7 mouse cellular contexts compared by ENCODE assay signal in genomic region chr14:9393271-9393771, GRCm38 (mm10).
A peak's percentile ranks its signal among the peaks of the same experiment; 100 is the strongest.
DNase-seq lines count a peak whose midpoint lies in the region; ATAC-seq and TF ChIP-seq lines count a peak whose summit lies in the region.

No protein-coding gene starts in this region.

- H3K4me2 ChIP-seq in hindbrain, postnatal 0 days (ENCODE audit: low read depth, low read length) = no peak overlapping the region
- no peak overlapping the region for H3K4me2 ChIP-seq in midbrain, embryonic 12.5 days (replicated peaks)

- H3K27ac ChIP-seq in hindbrain, postnatal 0 days = no peak overlapping the region
- H3K27ac ChIP-seq in midbrain, embryonic 12.5 days (replicated peaks) = no peak overlapping the region

- WGBS in hindbrain, postnatal 0 days = 21% methylated on average over 4 of the region's 4 CpGs
- 16% methylated on average over 4 of the region's 4 CpGs for WGBS in midbrain, embryonic 12.5 days

- peak; percentile 77 to 92 for DNase-seq in adrenal gland, adult (ENCODE audit: inconsistent age in 2 of 2, low spot score in 1 of 2)
- DNase-seq in cerebellum, postnatal 36 days = peak; percentile 59 to 67
- peak; percentile 72 for DNase-seq in gastrocnemius, postnatal 10 days
- peak; percentile 87 for DNase-seq in hindbrain, postnatal 0 days (ENCODE audit: low spot score)
- DNase-seq in left cerebral cortex, adult 18-20 months (ENCODE audit: low spot score in 2 of 2) = peak; percentile 84 to 85
- DNase-seq in spleen, postnatal 36 days (ENCODE audit: low spot score in 2 of 2) = peak; percentile 32 to 39

- H3K27me3 ChIP-seq in hindbrain, postnatal 0 days (ENCODE audit: insufficient read depth, low read length) = no peaks in the 10 kb centered on the region
- 0 out of 2 replicates have a peak, but pooled peaks cover 5% of the 10 kb centered on the region for H3K27me3 ChIP-seq in midbrain, embryonic 12.5 days

- H3K36me3 ChIP-seq in hindbrain, postnatal 0 days (ENCODE audit: insufficient read depth, low read length) = no peaks in the 10 kb centered on the region
- no peaks in the 10 kb centered on the region for H3K36me3 ChIP-seq in midbrain, embryonic 12.5 days

- peak; percentile 96 for TF ChIP-seq CTCF in hindbrain, postnatal 0 days (IDR thresholded peaks at IDR 0.05; ENCODE audit: low read depth)

- H3K9ac ChIP-seq in hindbrain, postnatal 0 days (replicated peaks; ENCODE audit: low read length) = no peak overlapping the region
- H3K9ac ChIP-seq in midbrain, embryonic 12.5 days (replicated peaks) = no peak overlapping the region

- no peaks in the 10 kb centered on the region for H3K9me3 ChIP-seq in hindbrain, postnatal 0 days (ENCODE audit: low read length)
- H3K9me3 ChIP-seq in midbrain, embryonic 12.5 days = no peaks in the 10 kb centered on the region

- H3K4me3 ChIP-seq in hindbrain, postnatal 0 days (ENCODE audit: low read length) = no peak overlapping the region
- H3K4me3 ChIP-seq in midbrain, embryonic 12.5 days = no peak overlapping the region

- ATAC-seq in hindbrain, postnatal 0 days = peak; percentile 55; the same call in 1 of the 2 replicates
- ATAC-seq in midbrain, embryonic 12.5 days (ENCODE audit: low FRiP score, low read depth) = 0 out of 2 replicates have a peak, but pooled peaks have one; percentile 16

- no peaks in the 10 kb centered on the region for H3K4me1 ChIP-seq in hindbrain, postnatal 0 days (ENCODE audit: insufficient read depth, low read length)
- H3K4me1 ChIP-seq in midbrain, embryonic 12.5 days = no peaks in the 10 kb centered on the region

Comparison
In these comparisons a context has a peak if more than half of its experiments do, and no peak if none do; other contexts are left out.
1. DNase-seq: peak in every context shown above with its lines; median percentile 87 in hindbrain, postnatal 0 days; 84 in adrenal gland, adult; 84 in left cerebral cortex, adult 18-20 months; 72 in gastrocnemius, postnatal 10 days; 63 in cerebellum, postnatal 36 days; 36 in spleen, postnatal 36 days.